Mouse (Mus musculus) MEL (cell line): ENCODE data around the gene Lurap1.

Experiments
- BHLHE40 ChIP-seq: IDR thresholded peaks from 2 replicates; pipeline ENCODE4 v1.6.1; 2012; ENCODE audit warnings: low read depth, mild to moderate bottlenecking, inconsistent platforms, low read length, improper control_type of control experiment, borderline replicate concordance
- CTCF ChIP-seq, 3 experiments: IDR thresholded peaks in 2 of 3; conservative IDR thresholded peaks in 1 of 3; 2 replicates each; pipeline ENCODE4 v1.5.1; 2011 to 2012; ENCODE audit warnings: low read length in 3 of 3, low read depth in 2 of 3, mild to moderate bottlenecking in 2 of 3, improper control_type of control experiment in 1 of 3, inconsistent platforms in 1 of 3, mixed read lengths in 1 of 3, moderate library complexity in 1 of 3; ENCODE audit not compliant: control insufficient read depth in 1 of 3, insufficient read depth in 1 of 3, poor library complexity in 1 of 3, severe bottlenecking in 1 of 3
- ELF1 ChIP-seq: IDR thresholded peaks from 2 replicates; pipeline ENCODE4 v1.6.1; 2014; ENCODE audit warnings: low read depth, mild to moderate bottlenecking, inconsistent platforms, low read length, improper control_type of control experiment, moderate library complexity
- JUND ChIP-seq: IDR thresholded peaks from 2 replicates; pipeline ENCODE4 v1.6.1; 2011; ENCODE audit warnings: low read depth, mild to moderate bottlenecking, improper control_type of control experiment, low read length
- KAT2A ChIP-seq: conservative IDR thresholded peaks from 2 replicates; pipeline ENCODE4 v1.6.1; 2012; ENCODE audit warnings: low read depth, low read length, improper control_type of control experiment, inconsistent platforms
- POLR2A ChIP-seq, 2 experiments: IDR thresholded peaks; 2 replicates each; pipeline ENCODE4 v1.6.1; 2011 to 2012; ENCODE audit warnings: low read length in 2 of 2, mild to moderate bottlenecking in 2 of 2, control low read depth in 1 of 2, improper control_type of control experiment in 1 of 2, low read depth in 1 of 2, moderate library complexity in 1 of 2; ENCODE audit not compliant: control insufficient read depth in 1 of 2, insufficient read depth in 1 of 2, poor library complexity in 1 of 2
- RAD21 ChIP-seq: IDR thresholded peaks from 2 replicates; pipeline ENCODE4 v1.6.1; 2011; ENCODE audit warnings: mild to moderate bottlenecking, low read depth, low read length, improper control_type of control experiment
- TAL1 ChIP-seq: IDR thresholded peaks from 2 replicates; pipeline ENCODE4 v1.6.1; 2012; ENCODE audit warnings: mild to moderate bottlenecking, inconsistent platforms, low read length, moderate library complexity, mixed read lengths
- USF1 ChIP-seq: IDR thresholded peaks from 2 replicates; pipeline ENCODE4 v1.6.1; 2014; ENCODE audit warnings: low read depth, mild to moderate bottlenecking, inconsistent platforms, low read length, improper control_type of control experiment, moderate library complexity
- ZC3H11A ChIP-seq: IDR thresholded peaks from 2 replicates; pipeline ENCODE4 v1.6.1; 2012; ENCODE audit warnings: low read depth, mild to moderate bottlenecking, inconsistent platforms, low read length, improper control_type of control experiment
- ZNF384 ChIP-seq: IDR thresholded peaks from 2 replicates; pipeline ENCODE4 v1.6.1; 2012; ENCODE audit warnings: low read depth, mild to moderate bottlenecking, inconsistent platforms, low read length, improper control_type of control experiment

- TF ChIP-seq POLR2A (IDR thresholded peaks at IDR 0.05; ENCODE audit: control insufficient read depth in 1 of 2, insufficient read depth in 1 of 2, low read depth in 1 of 2, low read length in 2 of 2, poor library complexity in 1 of 2) (no peak), TAL1 (no peak), JUND (no peak), CTCF (IDR thresholded peaks at IDR 0.05 in 2 of 3, conservative IDR thresholded peaks at IDR 0.05 in 1 of 3; ENCODE audit: control insufficient read depth in 1 of 3, insufficient read depth in 1 of 3, low read depth in 2 of 3, low read length in 3 of 3, poor library complexity in 1 of 3, severe bottlenecking in 1 of 3) (no peak), RAD21 (no peak), ZC3H11A (no peak), ELF1 (no peak), ZNF384 (no peak), KAT2A (no peak), USF1 (no peak), BHLHE40 (no peak)
These were observed 26.0 kb upstream of the Lurap1 start for GRCm38 (mm10) chr4:116177140-116177539.
